Mouse (Mus musculus): ENCODE results near the gene Rnf149. TPM values are rescaled to one million over a fixed set of nuclear protein-coding genes. Genes with fewer than 3 reads are reported as not detected.
"Not testable (repeated sequence)": the region's sequence is repeated elsewhere in the genome, so short reads cannot be mapped to it uniquely, and the experiment has no call there.

Rnf149 gene
- polyA plus RNA-seq, 1 experiment: 16.6 TPM

- no peaks in the 10 kb centered on the region for H3K27me3 ChIP-seq (ENCODE audit: control insufficient read depth, insufficient read depth, low read length)
- peaks cover 4% of the 10 kb centered on the region; the same call in 1 of the 2 replicates for H3K4me1 ChIP-seq (replicated peaks; ENCODE audit: control insufficient read depth, insufficient read depth, low read length)
- no peak overlapping the region for H3K27ac ChIP-seq (ENCODE audit: control insufficient read depth, insufficient read depth, low read length)
- H3K36me3 ChIP-seq (ENCODE audit: control insufficient read depth, insufficient read depth, low read length): no peaks in the 10 kb centered on the region
- peak; percentile 30 for DNase-seq
- TF ChIP-seq CTCF (IDR thresholded peaks at IDR 0.05; ENCODE audit: borderline replicate concordance, control insufficient read depth, extremely low read depth, insufficient read depth, low read length, poor library complexity): no peak
- no peak for TF ChIP-seq POLR2A (IDR thresholded peaks at IDR 0.05; ENCODE audit: control insufficient read depth, extremely low read depth, insufficient read depth, low read length, poor library complexity)
- H3K4me3 ChIP-seq (ENCODE audit: control insufficient read depth, insufficient read depth, low read length): no peak overlapping the region
- WGBS: 12% methylated on average over 11 of the region's 11 CpGs
Observed at GRCm38 (mm10) chr1:39614462-39615279, 37.5 kb upstream of the Rnf149 start.

GRCm38 (mm10) chr1:39613061-39613460 lies 35.9 kb upstream of the Rnf149 start:
- no peak overlapping the region for H3K27ac ChIP-seq (ENCODE audit: control insufficient read depth, insufficient read depth, low read length)
- TF ChIP-seq POLR2A (IDR thresholded peaks at IDR 0.05; ENCODE audit: control insufficient read depth, extremely low read depth, insufficient read depth, low read length, poor library complexity): no peak
- TF ChIP-seq CTCF (IDR thresholded peaks at IDR 0.05; ENCODE audit: borderline replicate concordance, control insufficient read depth, extremely low read depth, insufficient read depth, low read length, poor library complexity): no peak

GRCm38 (mm10) chr1:39612491-39612890 lies 35.3 kb upstream of the Rnf149 start:
- Histone ChIP-seq H3K27me3 (ENCODE audit: control insufficient read depth, insufficient read depth, low read length) (no peaks in the 10 kb centered on the region), H3K27ac (ENCODE audit: control insufficient read depth, insufficient read depth, low read length) (no peak overlapping the region), H3K36me3 (ENCODE audit: control insufficient read depth, insufficient read depth, low read length) (no peaks in the 10 kb centered on the region), H3K4me1 (replicated peaks; ENCODE audit: control insufficient read depth, insufficient read depth, low read length) (peaks cover 4% of the 10 kb centered on the region; the same call in 1 of the 2 replicates), H3K4me3 (ENCODE audit: control insufficient read depth, insufficient read depth, low read length) (no peak overlapping the region)
- no peak for TF ChIP-seq CTCF (IDR thresholded peaks at IDR 0.05; ENCODE audit: borderline replicate concordance, control insufficient read depth, extremely low read depth, insufficient read depth, low read length, poor library complexity)
- TF ChIP-seq POLR2A (IDR thresholded peaks at IDR 0.05; ENCODE audit: control insufficient read depth, extremely low read depth, insufficient read depth, low read length, poor library complexity): no peak
- DNase-seq: no peak
- WGBS: 93% methylated on average over 5 of the region's 5 CpGs

More at GRCm38 (mm10) chr1:39613061-39613460, 35.9 kb upstream of the Rnf149 start:
- Histone ChIP-seq H3K4me3 (ENCODE audit: control insufficient read depth, insufficient read depth, low read length) (no peak overlapping the region), H3K27me3 (ENCODE audit: control insufficient read depth, insufficient read depth, low read length) (no peaks in the 10 kb centered on the region), H3K36me3 (ENCODE audit: control insufficient read depth, insufficient read depth, low read length) (no peaks in the 10 kb centered on the region), H3K4me1 (replicated peaks; ENCODE audit: control insufficient read depth, insufficient read depth, low read length) (peaks cover 4% of the 10 kb centered on the region; the same call in 1 of the 2 replicates)
- DNase-seq: no peak
- 93% methylated on average over 3 of the region's 3 CpGs for WGBS

- 60% methylated on average over 8 of the region's 8 CpGs for WGBS
- H3K27ac ChIP-seq (ENCODE audit: control insufficient read depth, insufficient read depth, low read length): no peak overlapping the region
- H3K4me1 ChIP-seq (replicated peaks; ENCODE audit: control insufficient read depth, insufficient read depth, low read length): no peaks in the 10 kb centered on the region
- H3K36me3 ChIP-seq (ENCODE audit: control insufficient read depth, insufficient read depth, low read length): no peaks in the 10 kb centered on the region
- DNase-seq: no peak
- no peaks in the 10 kb centered on the region for H3K27me3 ChIP-seq (ENCODE audit: control insufficient read depth, insufficient read depth, low read length)
- no peak for TF ChIP-seq CTCF (IDR thresholded peaks at IDR 0.05; ENCODE audit: borderline replicate concordance, control insufficient read depth, extremely low read depth, insufficient read depth, low read length, poor library complexity)
- TF ChIP-seq POLR2A (IDR thresholded peaks at IDR 0.05; ENCODE audit: control insufficient read depth, extremely low read depth, insufficient read depth, low read length, poor library complexity): no peak
- H3K4me3 ChIP-seq (ENCODE audit: control insufficient read depth, insufficient read depth, low read length): no peak overlapping the region
Observed at GRCm38 (mm10) chr1:39608534-39608933, 31.3 kb upstream of the Rnf149 start.

- no peak for TF ChIP-seq POLR2A (IDR thresholded peaks at IDR 0.05; ENCODE audit: control insufficient read depth, extremely low read depth, insufficient read depth, low read length, poor library complexity)
- no peak for TF ChIP-seq CTCF (IDR thresholded peaks at IDR 0.05; ENCODE audit: borderline replicate concordance, control insufficient read depth, extremely low read depth, insufficient read depth, low read length, poor library complexity)
- H3K4me3 ChIP-seq (ENCODE audit: control insufficient read depth, insufficient read depth, low read length): no peak overlapping the region
- H3K4me1 ChIP-seq (replicated peaks; ENCODE audit: control insufficient read depth, insufficient read depth, low read length): no peaks in the 10 kb centered on the region
- H3K27ac ChIP-seq (ENCODE audit: control insufficient read depth, insufficient read depth, low read length): no peak overlapping the region
- WGBS: 97% methylated on average over 3 of the region's 3 CpGs
- no peak for DNase-seq
- no peaks in the 10 kb centered on the region for H3K27me3 ChIP-seq (ENCODE audit: control insufficient read depth, insufficient read depth, low read length)
- H3K36me3 ChIP-seq (ENCODE audit: control insufficient read depth, insufficient read depth, low read length): no peaks in the 10 kb centered on the region
Observed at GRCm38 (mm10) chr1:39602477-39602876, 25.3 kb upstream of the Rnf149 start.

GRCm38 (mm10) chr1:39598726-39599125 lies 21.5 kb upstream of the Rnf149 start:
- 93% methylated on average over 11 of the region's 11 CpGs for WGBS
- H3K27me3 ChIP-seq (ENCODE audit: control insufficient read depth, insufficient read depth, low read length): no peaks in the 10 kb centered on the region
- no peak for DNase-seq
- H3K27ac ChIP-seq (ENCODE audit: control insufficient read depth, insufficient read depth, low read length): no peak overlapping the region
- H3K36me3 ChIP-seq (ENCODE audit: control insufficient read depth, insufficient read depth, low read length): no peaks in the 10 kb centered on the region
- no peaks in the 10 kb centered on the region for H3K4me1 ChIP-seq (replicated peaks; ENCODE audit: control insufficient read depth, insufficient read depth, low read length)
- no peak overlapping the region for H3K4me3 ChIP-seq (ENCODE audit: control insufficient read depth, insufficient read depth, low read length)
- TF ChIP-seq CTCF (IDR thresholded peaks at IDR 0.05; ENCODE audit: borderline replicate concordance, control insufficient read depth, extremely low read depth, insufficient read depth, low read length, poor library complexity): no peak
- TF ChIP-seq POLR2A (IDR thresholded peaks at IDR 0.05; ENCODE audit: control insufficient read depth, extremely low read depth, insufficient read depth, low read length, poor library complexity): no peak

- 92% methylated on average over 9 of the region's 9 CpGs for WGBS
Observed at GRCm38 (mm10) chr1:39597135-39597534, 19.9 kb upstream of the Rnf149 start.

More at GRCm38 (mm10) chr1:39597135-39597534, 19.9 kb upstream of the Rnf149 start:
- H3K36me3 ChIP-seq (ENCODE audit: control insufficient read depth, insufficient read depth, low read length); H3K27ac ChIP-seq (ENCODE audit: control insufficient read depth, insufficient read depth, low read length); H3K4me3 ChIP-seq (ENCODE audit: control insufficient read depth, insufficient read depth, low read length); H3K27me3 ChIP-seq (ENCODE audit: control insufficient read depth, insufficient read depth, low read length); H3K4me1 ChIP-seq (replicated peaks; ENCODE audit: control insufficient read depth, insufficient read depth, low read length); DNase-seq: not testable (repeated sequence)
